Mouse (Mus musculus): ENCODE results near the gene Vangl2.

DNA sequence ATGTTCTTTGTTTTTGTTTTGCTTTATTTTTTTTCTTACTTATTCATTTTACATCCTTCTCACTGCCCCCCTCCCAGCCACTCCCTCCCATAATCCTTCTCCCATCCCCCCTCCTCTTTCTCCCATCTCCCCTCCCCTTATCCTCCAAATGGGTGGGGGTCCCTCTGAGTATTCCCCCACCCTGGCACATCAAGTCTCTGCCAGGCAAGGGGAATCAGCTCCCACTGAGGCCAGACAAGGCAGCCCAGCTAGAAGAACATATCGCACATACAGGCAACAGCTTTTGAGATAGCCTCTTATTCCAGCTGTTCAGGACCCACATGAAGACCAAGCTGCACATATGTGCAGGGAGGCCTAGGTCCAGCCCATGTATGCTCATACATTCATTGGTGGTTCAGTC lies 44.1 kb downstream of the Vangl2 start:
- TF ChIP-seq CTCF (IDR thresholded peaks at IDR 0.05; ENCODE audit: insufficient read depth, low read length): no peak
- TF ChIP-seq POLR2A (IDR thresholded peaks at IDR 0.05; ENCODE audit: borderline replicate concordance, extremely low read depth, low read depth, low read length): no peak
